Mouse (Mus musculus) cerebellum, adult 2 months (tissue): ENCODE data around the gene Rlf.

Source experiments
- CTCF ChIP-seq: fragments of 200-500 bp; IDR thresholded peaks from 2 replicates; pipeline ENCODE4 v1.5.1; 2011; ENCODE audit warnings: low read depth, mild to moderate bottlenecking, control low read depth, low read length, moderate library complexity, borderline replicate concordance; ENCODE audit not compliant: insufficient read depth
- POLR2A ChIP-seq: fragments of 200-500 bp; IDR thresholded peaks from 2 replicates; pipeline ENCODE4 v1.6.1; 2011; ENCODE audit warnings: low read length, control low read depth, borderline replicate concordance; ENCODE audit not compliant: insufficient read depth

- TF ChIP-seq POLR2A = no peak
- TF ChIP-seq CTCF = no peak
Measured at GRCm38 (mm10) chr4:121194736-121195135, 20.1 kb downstream of the Rlf start.
